Mouse (Mus musculus) limb, embryonic 14.5 days (tissue): ENCODE results near the gene Gli1. TPM values are rescaled to one million over a fixed set of nuclear protein-coding genes. Genes with fewer than 3 reads are reported as not detected.

Experiments
- ATAC-seq: fragments of 200-750 bp; cut with Nextera tagmentation; 2 replicates; pipeline ENCODE4 v1.8.0; 2017; ENCODE audit warnings: low read depth, moderate number of reproducible peaks, moderate TSS enrichment; ENCODE audit not compliant: low FRiP score
- DNase-seq: peaks from one replicate; pipeline ENCODE4 v3.0.0-alpha.2; 2015; ENCODE audit warnings: low spot score
- H3K27ac ChIP-seq: fragments of 300-500 bp; sonication (generic); replicated peaks from 2 replicates; pipeline ENCODE4 v1.5.1; 2014; ENCODE audit warnings: low read depth, mild to moderate bottlenecking, low read length, moderate library complexity, mixed read lengths
- H3K27me3 ChIP-seq: fragments of 300-500 bp; sonication (generic); 2 replicates; pipeline ENCODE4 v1.6.1; 2014; ENCODE audit warnings: low read length, mixed read lengths; ENCODE audit not compliant: control insufficient read depth, insufficient read depth
- H3K36me3 ChIP-seq: fragments of 300-500 bp; sonication (generic); 2 replicates; pipeline ENCODE4 v1.6.1; 2014; ENCODE audit warnings: mild to moderate bottlenecking, low read length, moderate library complexity, mixed read lengths; ENCODE audit not compliant: control insufficient read depth, insufficient read depth
- H3K4me1 ChIP-seq: fragments of 300-500 bp; sonication (generic); 2 replicates; pipeline ENCODE4 v1.6.1; 2014; ENCODE audit warnings: antibody characterized with exemption, low read length, mixed read lengths; ENCODE audit not compliant: control insufficient read depth, insufficient read depth
- H3K4me2 ChIP-seq: fragments of 300-500 bp; sonication (generic); replicated peaks from 2 replicates; pipeline ENCODE4 v1.6.1; 2014; ENCODE audit warnings: low read depth, mild to moderate bottlenecking, low read length, moderate library complexity; ENCODE audit not compliant: severe bottlenecking
- H3K4me3 ChIP-seq: fragments of 300-500 bp; sonication (generic); replicated peaks from 2 replicates; pipeline ENCODE4 v1.5.1; 2014; ENCODE audit warnings: low read length
- H3K9ac ChIP-seq: fragments of 300-500 bp; sonication (generic); 2 replicates; pipeline ENCODE4 v1.6.1; 2014; ENCODE audit warnings: mild to moderate bottlenecking, low read depth, low read length, moderate library complexity; ENCODE audit not compliant: severe bottlenecking
- H3K9me3 ChIP-seq: fragments of 300-500 bp; sonication (generic); 2 replicates; pipeline ENCODE4 v1.6.1; 2016; ENCODE audit warnings: low read length; ENCODE audit not compliant: control insufficient read depth
- POLR2A ChIP-seq: fragments of 200-500 bp; IDR thresholded peaks from 2 replicates; pipeline ENCODE4 v1.8.0; 2012; ENCODE audit warnings: inconsistent platforms, mild to moderate bottlenecking, moderate library complexity, borderline replicate concordance; ENCODE audit not compliant: insufficient read depth, insufficient read length; ENCODE audit errors: extremely low read depth
- WGBS: fragments of 180-500 bp; shearing (Covaris S2); extraction: QIAGEN DNeasy Blood & Tissue Kit; methylation state at CpG from one replicate; pipeline ENCODE4 v1.1.7; 2014; 5-methylcytosine and 5-hydroxymethylcytosine counted together
- polyA plus RNA-seq, 2 experiments: library from polyadenylated mRNA; depleted of rRNA in 1 of 2; stranded (reverse) in 1 of 2; unstranded in 1 of 2; fragments of >200 nt; fragmentation: Nextera tagmentation in 1 of 2; extraction: Ambion mirVana in 1 of 2; gene quantifications; 2 replicates each; pipeline versions ENCODE4 v1.2.1 to v1.2.3; 2012 to 2014

Gene Gli1
- polyA plus RNA-seq, 2 experiments, result 16.4 to 118 TPM

DNA sequence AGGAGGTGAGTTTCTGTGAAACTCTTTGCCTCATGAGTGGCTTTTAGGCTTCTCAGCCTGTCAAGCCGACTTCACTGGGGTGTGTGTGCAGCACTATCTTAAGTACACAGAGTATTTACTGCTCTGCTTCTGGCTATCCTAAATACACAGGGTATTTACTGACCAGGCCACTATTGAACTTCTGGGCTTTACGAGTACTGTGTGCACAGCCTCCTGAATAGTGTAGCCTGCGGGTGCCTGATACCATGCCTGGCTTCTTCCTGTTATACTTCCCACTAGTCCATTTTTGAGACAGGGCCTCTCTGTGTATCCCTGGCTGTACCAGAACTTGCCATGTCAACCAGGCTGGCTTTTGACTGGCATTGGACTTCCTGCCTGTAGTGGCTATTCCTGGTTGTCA, 35.9 kb upstream of the Gli1 start:
- TF ChIP-seq POLR2A, result no peak
- DNase-seq, result no peak
- WGBS, result 63% methylated on average over 3 of the region's 3 CpGs
- Histone ChIP-seq H3K9me3 (no peaks in the 10 kb centered on the region), H3K27ac (no peak overlapping the region), H3K4me2 (no peak overlapping the region), H3K9ac (no peak overlapping the region), H3K27me3 (no peaks in the 10 kb centered on the region), H3K36me3 (no peaks in the 10 kb centered on the region), H3K4me1 (peaks cover 9% of the 10 kb centered on the region), H3K4me3 (no peak overlapping the region)
- no peak for ATAC-seq

DNA sequence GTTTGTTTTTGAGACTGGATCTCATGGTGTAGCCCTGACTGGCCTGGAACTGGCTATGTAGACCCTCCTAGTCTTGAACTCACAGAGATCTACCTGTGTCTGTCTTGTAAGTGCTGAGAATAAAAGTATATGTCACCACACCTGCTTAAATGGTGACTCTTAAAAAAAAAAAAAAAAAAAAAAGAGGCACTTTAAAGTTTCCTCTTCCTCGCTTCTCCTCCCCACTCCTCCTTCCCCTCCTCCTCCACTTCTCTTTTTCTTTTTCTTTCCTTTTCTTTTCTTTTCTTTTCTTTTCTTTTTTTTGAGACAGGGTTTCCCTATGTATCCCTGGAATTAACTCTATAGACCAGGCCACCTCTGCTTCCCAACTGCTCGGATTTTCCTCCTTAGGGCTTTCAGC, 29.2 kb upstream of the Gli1 start:
- H3K4me2 ChIP-seq, result no peak overlapping the region
- no peak overlapping the region for H3K4me3 ChIP-seq
- no peaks in the 10 kb centered on the region for H3K36me3 ChIP-seq
- H3K9ac ChIP-seq, result no peak overlapping the region
- DNase-seq, result no peak
- ATAC-seq, result no peak
- no peaks in the 10 kb centered on the region for H3K9me3 ChIP-seq
- no peak overlapping the region for H3K27ac ChIP-seq
- no peak for TF ChIP-seq POLR2A
- 81% methylated on average over 2 of the region's 2 CpGs for WGBS
- no peaks in the 10 kb centered on the region for H3K27me3 ChIP-seq
- H3K4me1 ChIP-seq, result no peaks in the 10 kb centered on the region

DNA sequence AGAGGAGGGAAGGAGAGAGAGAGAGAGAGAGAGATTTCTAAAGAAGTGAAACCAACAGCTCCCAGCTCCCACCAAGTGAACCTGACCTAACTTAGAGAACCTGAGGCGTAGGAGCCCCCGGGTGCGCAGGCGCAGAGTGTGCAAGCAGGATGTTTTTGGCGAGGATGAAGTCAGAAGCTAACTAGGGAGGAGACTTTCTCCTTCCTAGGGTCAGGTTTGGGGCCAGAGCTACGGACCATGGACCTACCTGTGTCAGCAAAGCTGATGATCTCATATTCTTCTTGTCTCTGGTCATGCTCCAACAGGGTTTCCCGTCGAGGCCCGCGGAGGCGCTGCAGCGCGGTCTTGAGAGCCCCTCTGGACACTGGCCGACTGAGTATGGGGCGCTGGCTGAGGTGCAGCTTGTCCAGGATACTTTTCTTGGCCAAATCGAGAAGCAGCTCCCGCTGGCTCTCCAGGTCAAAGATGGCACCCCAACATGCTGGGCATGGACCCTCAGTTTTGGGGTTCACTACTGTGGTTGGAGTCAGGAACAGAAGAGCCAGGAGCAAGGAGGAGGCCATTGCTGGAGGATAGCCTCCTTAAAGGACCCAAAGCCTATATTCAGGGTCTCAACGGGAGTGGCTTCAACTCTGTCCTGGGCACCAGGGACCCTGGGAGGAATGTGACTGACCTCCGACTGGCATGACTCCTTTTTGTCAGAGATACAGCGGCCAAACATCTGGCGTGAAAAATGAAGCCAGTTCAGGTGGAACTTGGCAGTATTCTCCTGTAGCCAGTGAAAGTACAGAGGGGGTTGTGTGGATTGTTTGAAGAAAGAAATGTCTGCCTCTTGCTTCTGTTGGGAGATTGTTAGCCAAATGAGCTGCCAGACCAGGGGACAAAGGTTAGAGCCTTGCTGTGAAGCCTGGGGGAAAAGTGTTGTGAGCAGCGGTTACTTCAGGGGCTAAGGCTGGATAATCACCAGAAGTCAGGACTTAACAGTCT, 28.4 kb upstream of the Gli1 start, which contains the start of gene Inhbc:
Gene Inhbc, minus strand, starts transcription at position 598 of the 987 bp plus-strand sequence.
- no peak within 1 kb of the TSS for H3K4me3 ChIP-seq
- H3K9me3 ChIP-seq, result no peaks in the 10 kb centered on the region
- H3K27ac ChIP-seq, result no peak within 1 kb of the TSS
- H3K36me3 ChIP-seq, result no peaks in the 10 kb centered on the region
- H3K9ac ChIP-seq, result no peak within 1 kb of the TSS
- DNase-seq (no peak), ATAC-seq (no peak)
- no peak for TF ChIP-seq POLR2A
- no peak within 1 kb of the TSS for H3K4me2 ChIP-seq
- WGBS, result 74% methylated on average over 22 of the region's 22 CpGs
- H3K27me3 ChIP-seq, result no peaks in the 10 kb centered on the region
- H3K4me1 ChIP-seq, result no peaks in the 10 kb centered on the region

DNA sequence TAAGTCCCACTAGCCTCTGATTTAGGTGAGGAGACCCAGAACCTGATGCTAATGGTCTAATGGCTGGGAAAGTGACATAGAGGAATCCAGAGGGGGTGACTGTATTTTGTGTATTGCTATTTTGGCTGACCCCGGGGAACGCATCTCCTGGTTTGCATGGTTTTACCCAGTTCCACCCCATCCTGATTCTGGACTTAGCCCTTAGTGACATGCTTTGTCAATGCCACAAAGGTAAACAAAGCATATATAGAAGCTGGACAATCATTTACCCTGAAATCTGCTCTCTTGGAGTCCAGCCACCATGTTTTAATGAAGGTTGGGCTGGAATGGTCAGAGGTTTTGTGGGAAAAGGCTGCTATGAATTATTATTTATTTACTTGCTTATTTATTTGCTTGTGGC, 26.5 kb upstream of the Gli1 start:
- ATAC-seq (no peak), DNase-seq (no peak)
- Histone ChIP-seq H3K27ac (no peak overlapping the region), H3K9ac (no peak overlapping the region), H3K36me3 (no peaks in the 10 kb centered on the region), H3K9me3 (no peaks in the 10 kb centered on the region), H3K4me2 (no peak overlapping the region), H3K27me3 (no peaks in the 10 kb centered on the region), H3K4me3 (no peak overlapping the region), H3K4me1 (no peaks in the 10 kb centered on the region)
- WGBS, result 78% methylated on average over 2 of the region's 2 CpGs
- no peak for TF ChIP-seq POLR2A

DNA sequence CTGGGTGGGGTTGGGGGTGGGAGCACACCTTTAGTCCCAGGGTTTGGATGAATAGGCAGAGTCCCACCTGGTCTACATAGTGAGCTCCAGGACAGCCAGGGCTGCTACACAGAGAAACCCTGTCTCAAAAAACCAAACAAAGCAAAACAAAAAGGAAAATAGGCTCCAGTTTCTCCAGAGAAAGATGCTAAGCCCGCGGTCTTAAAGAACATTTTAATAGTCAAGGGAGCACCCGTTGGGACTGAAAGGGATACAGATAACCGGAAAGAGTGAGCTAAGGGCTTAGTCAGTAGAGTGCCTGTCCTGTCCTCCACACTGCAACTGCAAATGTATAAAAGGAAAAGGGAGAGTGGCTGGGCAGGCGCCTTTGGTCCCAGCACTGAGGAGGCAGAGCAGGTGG, 25.3 kb upstream of the Gli1 start:
- Histone ChIP-seq H3K4me1 (no peaks in the 10 kb centered on the region), H3K4me3 (no peak overlapping the region), H3K9me3 (no peaks in the 10 kb centered on the region), H3K27ac (no peak overlapping the region), H3K27me3 (no peaks in the 10 kb centered on the region), H3K4me2 (no peak overlapping the region), H3K36me3 (no peaks in the 10 kb centered on the region), H3K9ac (no peak overlapping the region)
- DNase-seq, result no peak
- no peak for ATAC-seq
- 75% methylated on average over 5 of the region's 5 CpGs for whole genome bisulfite sequencing
- TF ChIP-seq POLR2A, result no peak
